In genomic region chr2:156676885-156677284, GRCm38 (mm10) we compare ENCODE assay signal across 9 mouse cellular contexts.
A peak's percentile ranks its signal among the peaks of the same experiment; 100 is the strongest.
DNase-seq lines count a peak whose midpoint lies in the region; ATAC-seq lines count a peak whose summit lies in the region.
"Had no signal": no experiment of that assay in that cellular context is flagged by ENCODE, and none has a peak within 500 bp of the region (broad histone marks: within the 10 kb centered on the region; RNA-seq: fewer than 3 reads in every experiment).

No protein-coding gene starts in this region.

- no peak for ATAC-seq in liver, embryonic 12.5 days
- ATAC-seq in hindbrain, embryonic 16.5 days, result no peak

- no peak overlapping the region for H3K9ac ChIP-seq in liver, embryonic 12.5 days
- H3K9ac ChIP-seq in hindbrain, embryonic 16.5 days (ENCODE audit: low read depth, low read length), result no peak overlapping the region
- H3K9ac ChIP-seq: embryonic facial prominence, embryonic 13.5 days; liver, embryonic 13.5 days had no signal

- no peak overlapping the region for H3K27ac ChIP-seq in liver, embryonic 12.5 days
- H3K27ac ChIP-seq in limb, embryonic 10.5 days, result no peak overlapping the region
- H3K27ac ChIP-seq in hindbrain, embryonic 16.5 days (ENCODE audit: low read depth, low read length), result no peak overlapping the region
- H3K27ac ChIP-seq: embryonic facial prominence, embryonic 13.5 days; liver, embryonic 13.5 days had no signal

- WGBS in liver, embryonic 12.5 days (ENCODE audit: insufficient replicate concordance), result 4% methylated on average over 6 of the region's 6 CpGs
- 9% methylated on average over 6 of the region's 6 CpGs for WGBS in limb, embryonic 10.5 days
- 16% methylated on average over 6 of the region's 6 CpGs for WGBS in hindbrain, embryonic 16.5 days

- H3K4me3 ChIP-seq in liver, embryonic 12.5 days, result no peak overlapping the region
- H3K4me3 ChIP-seq in limb, embryonic 10.5 days, result no peak overlapping the region
- H3K4me3 ChIP-seq in hindbrain, embryonic 16.5 days (ENCODE audit: low read length), result no peak overlapping the region
- H3K4me3 ChIP-seq: embryonic facial prominence, embryonic 13.5 days; liver, embryonic 13.5 days had no signal

- DNase-seq in liver (peak; percentile 40), ES-CJ7 (ENCODE audit: low read depth, low spot score) (peak; percentile 49), adipocyte (ENCODE audit: low spot score) (peak; percentile 73)
- DNase-seq in limb, embryonic 10.5 days (ENCODE audit: low spot score), result peak; percentile 59
- no peak for DNase-seq in left cerebral cortex, adult 8-10 months (ENCODE audit: low spot score in 2 of 2)
- DNase-seq: liver, embryonic 13.5 days had no signal

- peaks cover 19% of the 10 kb centered on the region for H3K27me3 ChIP-seq in liver, embryonic 12.5 days (replicated peaks)
- no peaks in the 10 kb centered on the region for H3K27me3 ChIP-seq in limb, embryonic 10.5 days (ENCODE audit: low read depth, poor library complexity, severe bottlenecking)
- no peaks in the 10 kb centered on the region for H3K27me3 ChIP-seq in hindbrain, embryonic 16.5 days (replicated peaks; ENCODE audit: control insufficient read depth, insufficient read depth, low read length)
- H3K27me3 ChIP-seq: embryonic facial prominence, embryonic 13.5 days had no signal

- H3K4me1 ChIP-seq in liver, embryonic 12.5 days, result no peaks in the 10 kb centered on the region
- H3K4me1 ChIP-seq in limb, embryonic 10.5 days, result peaks cover 6% of the 10 kb centered on the region
- peaks cover 4% of the 10 kb centered on the region; the same call in 1 of the 2 replicates for H3K4me1 ChIP-seq in hindbrain, embryonic 16.5 days (ENCODE audit: control insufficient read depth, insufficient read depth, low read depth, low read length)
- H3K4me1 ChIP-seq: embryonic facial prominence, embryonic 13.5 days; liver, embryonic 13.5 days had no signal

- no peaks in the 10 kb centered on the region for H3K9me3 ChIP-seq in liver, embryonic 12.5 days (replicated peaks)
- H3K9me3 ChIP-seq in limb, embryonic 10.5 days (replicated peaks), result no peaks in the 10 kb centered on the region
- H3K9me3 ChIP-seq in hindbrain, embryonic 16.5 days (ENCODE audit: control insufficient read depth, low read length), result no peaks in the 10 kb centered on the region
- H3K9me3 ChIP-seq: embryonic facial prominence, embryonic 13.5 days; liver, embryonic 13.5 days had no signal

- H3K36me3 ChIP-seq in liver, embryonic 12.5 days, result no peaks in the 10 kb centered on the region
- H3K36me3 ChIP-seq in limb, embryonic 10.5 days, result no peaks in the 10 kb centered on the region
- no peaks in the 10 kb centered on the region for H3K36me3 ChIP-seq in hindbrain, embryonic 16.5 days (ENCODE audit: control insufficient read depth, insufficient read depth, low read length)
- H3K36me3 ChIP-seq: embryonic facial prominence, embryonic 13.5 days; liver, embryonic 13.5 days had no signal

- no peak overlapping the region for H3K4me2 ChIP-seq in liver, embryonic 12.5 days
- no peak overlapping the region for H3K4me2 ChIP-seq in hindbrain, embryonic 16.5 days (ENCODE audit: low read length)
- H3K4me2 ChIP-seq: embryonic facial prominence, embryonic 13.5 days; liver, embryonic 13.5 days had no signal

Comparison
In these comparisons a context has a peak if more than half of its experiments do, and no peak if none do; other contexts are left out.
1. DNase-seq: peak in liver (single experiment), ES-CJ7 (single experiment), adipocyte (single experiment) and limb, embryonic 10.5 days (single experiment); none in left cerebral cortex, adult 8-10 months (0 of 2).